Mouse (Mus musculus) hindbrain, embryonic 15.5 days (tissue): ENCODE results near the gene Gpr158. TPM values are rescaled to one million over a fixed set of nuclear protein-coding genes. Genes with fewer than 3 reads are reported as not detected.

Source experiments
- ATAC-seq: fragments of 200-750 bp; cut with Nextera tagmentation; 2 replicates; pipeline ENCODE4 v1.8.0; 2017; ENCODE audit warnings: low read depth, moderate number of reproducible peaks, moderate TSS enrichment; ENCODE audit not compliant: low FRiP score
- H3K27ac ChIP-seq: fragments of 300-500 bp; sonication (generic); replicated peaks from 2 replicates; pipeline ENCODE4 v1.5.1; 2015; ENCODE audit warnings: mild to moderate bottlenecking, inconsistent platforms
- H3K27me3 ChIP-seq: fragments of 300-500 bp; sonication (generic); 2 replicates; pipeline ENCODE4 v1.6.1; 2015; ENCODE audit warnings: control low read depth, inconsistent platforms
- H3K36me3 ChIP-seq: fragments of 300-500 bp; sonication (generic); 2 replicates; pipeline ENCODE4 v1.6.1; 2015; ENCODE audit warnings: control low read depth, inconsistent platforms
- H3K4me1 ChIP-seq: fragments of 300-500 bp; sonication (generic); replicated peaks from 2 replicates; pipeline ENCODE4 v1.6.1; 2015; ENCODE audit warnings: control low read depth, inconsistent platforms
- H3K4me2 ChIP-seq: fragments of 300-500 bp; sonication (generic); 2 replicates; pipeline ENCODE4 v1.6.1; 2015; ENCODE audit warnings: moderate library complexity, mild to moderate bottlenecking, inconsistent platforms
- H3K4me3 ChIP-seq: fragments of 300-500 bp; sonication (generic); 2 replicates; pipeline ENCODE4 v1.5.1; 2015; ENCODE audit warnings: mild to moderate bottlenecking, inconsistent platforms
- H3K9ac ChIP-seq: fragments of 300-500 bp; sonication (generic); 2 replicates; pipeline ENCODE4 v1.6.1; 2015; ENCODE audit warnings: inconsistent platforms
- H3K9me3 ChIP-seq: fragments of 300-500 bp; sonication (generic); 2 replicates; pipeline ENCODE4 v1.6.1; 2016; ENCODE audit warnings: control low read depth, inconsistent platforms
- WGBS: fragments of 180-500 bp; shearing (Covaris S2); methylation state at CpG from one replicate; pipeline ENCODE4 v1.1.7; 2015; 5-methylcytosine and 5-hydroxymethylcytosine counted together
- polyA plus RNA-seq: library from polyadenylated mRNA; unstranded; fragments of >200 nt; fragmentation: Nextera tagmentation; extraction: Ambion mirVana; gene quantifications from 2 replicates; pipeline ENCODE4 v1.2.1, GENCODE M21; 2015

The Gpr158 gene
- polyA plus RNA-seq = 3.8 and 4.1 TPM in 2 replicates

DNA sequence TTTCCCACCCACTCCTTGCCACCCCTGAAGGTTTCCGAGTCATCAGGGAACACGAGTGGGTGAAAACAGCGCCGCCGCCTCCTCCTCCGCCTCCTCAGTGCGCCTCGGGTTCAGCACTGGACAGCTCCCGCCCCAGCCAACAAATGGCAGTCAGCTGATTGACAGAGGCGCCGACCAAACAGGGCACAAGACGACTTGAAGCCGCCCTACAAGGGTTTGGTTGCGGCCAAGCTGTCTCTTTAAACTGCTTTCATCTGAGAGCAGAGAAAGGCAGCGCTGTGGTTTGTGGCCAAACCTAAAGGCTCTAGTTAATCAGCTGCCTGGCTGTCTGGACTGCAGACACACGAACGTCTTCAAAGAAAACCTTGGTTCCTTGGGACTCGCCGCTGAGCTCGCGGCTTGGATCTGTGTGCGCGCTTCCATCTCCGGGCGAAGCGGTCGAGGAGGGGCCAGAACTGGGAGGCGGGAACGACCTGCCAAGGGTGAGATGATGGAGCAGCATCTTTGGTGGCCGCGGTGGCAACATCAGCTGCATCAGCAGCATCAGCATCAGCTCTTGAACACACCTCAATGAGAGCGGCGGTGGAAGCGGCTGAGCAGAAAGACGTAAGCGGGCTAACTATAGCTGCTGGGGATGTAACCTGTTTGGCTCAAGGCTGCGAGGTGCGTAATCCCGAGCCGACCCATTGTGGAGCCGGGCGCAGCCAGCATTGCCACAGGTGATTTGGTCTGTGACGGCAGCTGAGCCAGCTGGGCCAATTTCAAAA lies at the start of gene Gpr158:
TSS of gene Gpr158 (plus strand) at position 198 of the 767 bp plus-strand sequence.
- Histone ChIP-seq H3K9me3 (no peaks in the 10 kb centered on the region), H3K4me2 (peak within 1 kb of the TSS; percentile 79), H3K9ac (peak within 1 kb of the TSS; percentile 53), H3K4me3 (peak within 1 kb of the TSS; percentile 56), H3K27me3 (no peaks in the 10 kb centered on the region), H3K36me3 (no peaks in the 10 kb centered on the region), H3K27ac (peak within 1 kb of the TSS; percentile 84), H3K4me1 (peaks cover 34% of the 10 kb centered on the region)
- peak; percentile 98 for ATAC-seq
- WGBS = 2% methylated on average over 43 of the region's 43 CpGs

DNA sequence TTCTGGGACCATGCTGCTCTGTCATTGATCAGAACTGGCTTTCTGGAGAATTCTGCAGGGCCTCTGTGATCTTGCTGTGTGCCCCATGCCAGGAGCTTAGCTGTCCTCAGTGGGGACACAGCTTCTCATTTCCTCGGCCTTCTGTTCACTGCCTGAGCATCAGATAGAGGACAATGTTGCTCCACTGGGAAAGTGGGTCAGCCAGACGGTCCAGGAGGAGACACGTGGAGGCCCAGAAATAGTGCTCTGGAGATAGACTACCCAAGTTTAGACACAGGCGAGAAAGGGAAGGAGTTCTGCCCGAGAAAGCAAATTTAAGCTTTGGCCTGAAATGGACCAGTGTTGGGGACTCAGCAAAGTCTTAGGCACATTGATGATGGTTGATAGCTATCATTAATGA lies 23.5 kb upstream of the Gpr158 start:
- ATAC-seq = no peak
- Histone ChIP-seq H3K4me3 (no peak overlapping the region), H3K9ac (no peak overlapping the region), H3K27me3 (no peaks in the 10 kb centered on the region), H3K36me3 (no peaks in the 10 kb centered on the region), H3K4me1 (no peaks in the 10 kb centered on the region), H3K27ac (no peak overlapping the region), H3K9me3 (no peaks in the 10 kb centered on the region), H3K4me2 (no peak overlapping the region)
- WGBS = 83% methylated on average over 5 of the region's 5 CpGs

DNA sequence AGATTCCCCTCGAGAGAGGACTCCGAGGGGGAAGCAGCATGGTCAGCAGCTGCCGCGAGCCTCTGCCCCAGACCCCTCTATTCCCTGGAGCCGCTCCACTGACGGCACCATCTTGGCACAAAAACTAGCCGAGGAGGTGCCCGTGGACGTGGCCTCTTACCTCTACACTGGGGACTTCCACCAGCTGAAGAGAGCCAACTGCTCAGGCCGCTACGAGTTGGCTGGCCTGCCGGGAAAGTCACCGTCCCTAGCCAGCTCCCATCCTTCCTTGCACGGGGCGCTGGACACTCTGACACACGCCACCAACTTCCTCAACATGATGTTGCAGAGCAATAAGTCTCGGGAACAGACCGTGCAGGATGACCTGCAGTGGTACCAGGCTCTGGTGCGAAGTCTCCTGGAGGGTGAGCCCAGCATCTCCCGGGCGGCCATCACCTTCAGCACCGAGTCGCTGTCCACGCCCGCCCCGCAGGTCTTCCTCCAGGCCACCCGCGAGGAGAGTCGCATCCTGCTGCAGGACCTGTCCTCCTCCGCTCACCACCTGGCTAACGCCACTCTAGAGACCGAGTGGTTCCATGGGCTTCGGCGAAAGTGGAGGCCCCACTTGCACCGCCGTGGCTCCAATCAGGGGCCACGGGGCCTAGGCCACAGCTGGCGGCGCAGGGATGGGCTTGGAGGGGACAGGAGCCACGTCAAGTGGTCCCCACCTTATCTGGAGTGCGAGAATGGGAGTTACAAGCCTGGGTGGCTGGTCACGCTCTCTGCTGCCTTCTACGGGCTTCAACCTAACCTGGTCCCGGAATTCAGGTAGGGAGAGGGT lies 1.2 kb downstream of the Gpr158 start:
- Histone ChIP-seq H3K27me3 (no peaks in the 10 kb centered on the region), H3K4me3 (peak overlapping the region; percentile 56), H3K4me1 (peaks cover 34% of the 10 kb centered on the region), H3K9me3 (no peaks in the 10 kb centered on the region), H3K36me3 (no peaks in the 10 kb centered on the region), H3K9ac (peak overlapping the region; percentile 53), H3K4me2 (peak overlapping the region; percentile 79), H3K27ac (peak overlapping the region; percentile 84; the same call in 1 of the 2 replicates)
- ATAC-seq = peak; percentile 21
- 10% methylated on average over 44 of the region's 44 CpGs for WGBS

DNA sequence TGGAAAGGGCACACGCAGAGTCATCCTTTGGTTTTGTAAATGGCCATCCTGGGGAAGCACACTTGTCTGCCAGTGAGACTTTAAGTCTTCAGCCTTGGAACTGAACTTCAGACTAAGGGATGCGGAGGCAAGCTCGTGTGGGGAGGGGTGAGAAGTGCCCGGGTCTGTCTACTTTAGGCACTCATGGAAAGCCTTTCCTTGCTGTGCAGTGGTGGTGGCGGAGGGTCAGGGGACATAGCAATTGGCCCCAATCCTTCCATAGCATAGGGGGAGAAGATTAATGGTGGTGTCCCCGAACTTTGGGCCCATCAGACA lies 1.8 kb downstream of the Gpr158 start:
- Histone ChIP-seq H3K9ac (peak overlapping the region; percentile 53), H3K4me2 (peak overlapping the region; percentile 79), H3K27me3 (no peaks in the 10 kb centered on the region), H3K27ac (no peak overlapping the region), H3K9me3 (no peaks in the 10 kb centered on the region), H3K4me3 (peak overlapping the region; percentile 56), H3K4me1 (peaks cover 34% of the 10 kb centered on the region), H3K36me3 (no peaks in the 10 kb centered on the region)
- no peak for ATAC-seq
- 55% methylated on average over 6 of the region's 6 CpGs for WGBS

DNA sequence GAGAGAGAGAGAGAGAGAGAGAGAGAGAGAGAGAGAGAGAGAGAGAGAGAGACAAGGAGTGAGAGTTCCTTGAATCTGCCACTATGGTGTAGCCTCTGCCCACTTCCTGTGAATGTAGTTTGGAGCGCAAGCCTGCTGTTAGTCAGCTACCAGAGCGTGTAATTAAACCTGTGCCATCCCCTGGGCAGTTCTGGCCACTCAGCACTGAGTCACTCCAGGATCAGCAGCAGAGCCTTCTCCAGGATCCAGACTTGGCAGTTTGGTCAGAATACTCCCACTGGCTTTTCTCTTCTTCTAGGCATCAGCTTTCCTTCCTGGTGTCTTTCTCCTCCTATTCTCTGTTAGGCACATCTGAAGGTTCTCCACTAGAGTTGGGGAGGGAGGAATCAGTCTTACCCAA lies 2.2 kb downstream of the Gpr158 start:
- Histone ChIP-seq H3K36me3 (no peaks in the 10 kb centered on the region), H3K9me3 (no peaks in the 10 kb centered on the region), H3K9ac (no peak overlapping the region), H3K4me1 (peaks cover 34% of the 10 kb centered on the region), H3K4me2 (peak overlapping the region; percentile 79), H3K27me3 (no peaks in the 10 kb centered on the region), H3K27ac (no peak overlapping the region), H3K4me3 (peak overlapping the region; percentile 56)
- ATAC-seq = no peak
- WGBS = 62% methylated on average over 2 of the region's 2 CpGs

DNA sequence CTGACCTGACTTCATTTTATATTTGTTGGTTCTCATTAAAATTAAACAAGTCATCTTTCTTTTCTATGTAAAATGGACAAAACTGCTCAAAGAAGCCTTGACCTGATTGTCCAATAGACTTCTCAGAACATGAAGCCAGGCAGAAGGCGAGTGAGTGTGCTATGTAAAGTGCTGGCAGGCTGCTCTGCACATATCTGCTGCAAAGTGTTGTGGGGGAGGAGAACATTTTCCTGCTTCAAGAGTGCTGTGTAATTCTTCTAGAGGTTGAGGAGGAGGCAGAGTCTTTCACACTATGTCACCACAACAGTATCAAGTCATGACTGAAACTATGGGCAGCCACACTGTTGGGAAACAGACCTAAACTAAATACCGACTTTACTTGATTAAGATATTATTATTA lies 12.2 kb downstream of the Gpr158 start:
- ATAC-seq = no peak
- H3K36me3 ChIP-seq = no peaks in the 10 kb centered on the region
- H3K9me3 ChIP-seq = no peaks in the 10 kb centered on the region
- 84% methylated on average over 2 of the region's 2 CpGs for WGBS
- H3K27me3 ChIP-seq = no peaks in the 10 kb centered on the region
- H3K4me3 ChIP-seq = no peak overlapping the region
- H3K4me1 ChIP-seq = no peaks in the 10 kb centered on the region
- H3K27ac ChIP-seq = no peak overlapping the region
- no peak overlapping the region for H3K4me2 ChIP-seq
- H3K9ac ChIP-seq = no peak overlapping the region

DNA sequence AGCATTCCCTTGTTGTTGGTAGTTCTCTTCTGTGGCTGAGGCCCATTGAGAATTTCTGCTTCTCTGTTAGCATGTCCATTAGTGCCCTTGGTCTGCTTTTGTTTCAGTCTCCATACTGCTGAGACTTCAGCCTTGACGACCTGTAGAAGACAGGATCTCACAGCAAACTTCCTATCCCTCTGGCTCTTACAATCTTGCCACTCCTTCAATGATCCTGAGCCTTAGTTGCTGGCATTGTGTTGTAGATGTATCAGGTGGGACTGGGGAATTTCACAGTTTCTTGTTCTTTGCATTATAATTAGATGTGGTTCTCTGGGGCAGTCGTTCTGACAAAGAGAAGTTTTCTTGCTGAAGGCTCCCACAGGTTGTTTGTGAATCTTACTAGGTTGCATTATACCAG lies 25.4 kb downstream of the Gpr158 start:
- H3K4me2 ChIP-seq = no peak overlapping the region
- no peak overlapping the region for H3K27ac ChIP-seq
- H3K4me3 ChIP-seq = no peak overlapping the region
- no peaks in the 10 kb centered on the region for H3K4me1 ChIP-seq
- no peaks in the 10 kb centered on the region for H3K36me3 ChIP-seq
- ATAC-seq = no peak
- H3K9ac ChIP-seq = no peak overlapping the region
- no peaks in the 10 kb centered on the region for H3K27me3 ChIP-seq
- 12% methylated on average over 2 of the region's 2 CpGs for WGBS
- no peaks in the 10 kb centered on the region for H3K9me3 ChIP-seq

DNA sequence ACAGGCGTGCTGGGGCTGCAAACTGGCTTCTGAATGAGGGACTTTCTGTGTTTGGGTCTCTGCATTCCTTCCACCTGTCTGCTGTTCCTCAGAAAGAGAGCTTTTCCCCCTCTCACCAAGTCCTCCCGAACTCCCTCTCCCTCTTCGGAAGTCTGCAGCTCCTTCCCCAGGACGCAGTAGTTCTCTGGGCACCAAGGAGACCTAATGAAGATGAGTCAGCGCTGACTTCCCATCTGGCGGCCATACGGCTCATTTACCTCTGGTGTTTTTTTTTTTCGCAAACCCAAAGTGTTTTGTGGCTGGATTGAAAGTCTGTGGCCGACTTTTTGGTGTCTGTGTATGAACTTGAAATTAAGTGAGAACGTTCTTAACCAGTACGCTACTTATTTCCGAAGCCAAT lies 30.0 kb downstream of the Gpr158 start:
- Histone ChIP-seq H3K9me3 (no peaks in the 10 kb centered on the region), H3K4me2 (no peak overlapping the region), H3K4me1 (no peaks in the 10 kb centered on the region), H3K4me3 (no peak overlapping the region), H3K27ac (no peak overlapping the region), H3K27me3 (no peaks in the 10 kb centered on the region), H3K36me3 (no peaks in the 10 kb centered on the region), H3K9ac (no peak overlapping the region)
- ATAC-seq = no peak
- 83% methylated on average over 12 of the region's 12 CpGs for WGBS

DNA sequence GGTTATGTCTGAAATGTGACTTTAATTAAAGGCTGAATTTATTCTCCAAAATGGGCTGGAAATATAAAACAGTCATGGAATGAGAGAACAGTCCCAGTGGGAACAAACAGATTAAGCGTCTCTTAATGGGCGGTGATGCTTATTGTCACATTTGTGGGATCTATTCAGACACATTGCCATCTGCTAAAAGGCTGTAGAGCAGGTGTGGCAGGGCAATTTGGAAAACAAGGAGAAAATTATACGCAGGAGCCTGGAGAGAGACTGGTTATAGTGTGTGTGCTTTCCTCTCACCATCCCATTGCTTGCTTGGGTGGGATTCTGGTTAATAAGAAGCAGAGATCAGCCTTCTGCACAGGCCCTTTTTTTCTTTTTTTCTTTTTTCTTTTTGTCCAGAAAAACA lies 32.3 kb downstream of the Gpr158 start:
- WGBS = 32% methylated on average over 3 of the region's 3 CpGs
- Histone ChIP-seq H3K4me2 (no peak overlapping the region), H3K4me1 (no peaks in the 10 kb centered on the region), H3K4me3 (no peak overlapping the region), H3K27me3 (no peaks in the 10 kb centered on the region), H3K9me3 (no peaks in the 10 kb centered on the region), H3K36me3 (no peaks in the 10 kb centered on the region), H3K27ac (no peak overlapping the region), H3K9ac (no peak overlapping the region)
- peak; percentile 30; the same call in 1 of the 2 replicates for ATAC-seq

DNA sequence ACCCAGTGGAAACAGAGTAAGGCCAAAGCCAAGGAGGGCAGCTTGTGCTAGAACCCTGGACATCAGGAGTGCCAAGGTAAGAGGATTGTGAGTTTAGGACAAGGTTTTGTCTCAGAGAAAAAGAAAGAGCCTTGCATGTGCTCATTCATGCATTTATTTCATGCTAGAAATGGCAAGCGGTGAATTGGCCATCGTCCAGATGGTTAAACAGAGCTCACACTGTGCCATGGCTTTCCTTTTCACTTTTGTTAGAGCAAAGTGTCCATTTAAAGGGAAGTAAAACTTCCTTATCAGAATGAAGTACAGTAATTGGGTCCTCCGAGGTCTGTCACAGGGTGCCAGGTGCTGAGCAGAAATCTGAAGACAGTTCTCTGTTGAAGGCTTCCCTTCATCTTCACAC lies 38.3 kb downstream of the Gpr158 start:
- 63% methylated on average over 3 of the region's 3 CpGs for WGBS
- no peak overlapping the region for H3K4me3 ChIP-seq
- no peaks in the 10 kb centered on the region for H3K27me3 ChIP-seq
- no peaks in the 10 kb centered on the region for H3K36me3 ChIP-seq
- H3K4me2 ChIP-seq = no peak overlapping the region
- ATAC-seq = no peak
- H3K27ac ChIP-seq = no peak overlapping the region
- no peaks in the 10 kb centered on the region for H3K9me3 ChIP-seq
- H3K9ac ChIP-seq = no peak overlapping the region
- H3K4me1 ChIP-seq = no peaks in the 10 kb centered on the region; the same call in 1 of the 2 replicates

DNA sequence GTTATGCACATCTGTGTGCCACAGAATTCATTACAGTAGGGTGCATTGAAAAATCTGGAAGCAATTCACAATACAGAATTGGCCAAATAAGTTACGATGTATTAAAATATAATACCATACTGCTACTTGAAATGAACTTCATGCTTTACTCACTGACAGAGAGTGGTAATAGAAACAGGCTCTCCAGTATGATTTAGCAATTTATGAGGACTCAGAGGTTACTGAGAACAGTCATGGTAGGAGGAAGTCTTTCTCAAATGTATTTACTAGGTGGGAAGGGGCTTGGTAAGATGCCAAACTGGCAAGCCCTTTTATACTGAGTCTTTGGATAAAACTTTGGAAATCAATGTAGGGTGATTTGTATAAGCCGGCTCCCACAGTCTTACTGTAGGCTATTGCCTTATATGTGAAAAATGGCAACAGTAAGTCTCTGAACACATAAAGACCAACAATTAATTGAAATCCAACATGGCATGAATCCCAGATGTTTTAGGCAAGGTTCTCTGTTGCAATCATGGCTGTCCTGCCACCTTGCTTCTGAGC lies 40.2 kb downstream of the Gpr158 start:
- no peak overlapping the region for H3K9ac ChIP-seq
- no peaks in the 10 kb centered on the region for H3K9me3 ChIP-seq
- no peak overlapping the region for H3K27ac ChIP-seq
- no peak for ATAC-seq
- H3K27me3 ChIP-seq = no peaks in the 10 kb centered on the region
- no peak overlapping the region for H3K4me3 ChIP-seq
- H3K4me2 ChIP-seq = no peak overlapping the region
- no peaks in the 10 kb centered on the region for H3K36me3 ChIP-seq
- WGBS = 81% methylated on average over 2 of the region's 2 CpGs
- no peaks in the 10 kb centered on the region; the same call in 1 of the 2 replicates for H3K4me1 ChIP-seq

DNA sequence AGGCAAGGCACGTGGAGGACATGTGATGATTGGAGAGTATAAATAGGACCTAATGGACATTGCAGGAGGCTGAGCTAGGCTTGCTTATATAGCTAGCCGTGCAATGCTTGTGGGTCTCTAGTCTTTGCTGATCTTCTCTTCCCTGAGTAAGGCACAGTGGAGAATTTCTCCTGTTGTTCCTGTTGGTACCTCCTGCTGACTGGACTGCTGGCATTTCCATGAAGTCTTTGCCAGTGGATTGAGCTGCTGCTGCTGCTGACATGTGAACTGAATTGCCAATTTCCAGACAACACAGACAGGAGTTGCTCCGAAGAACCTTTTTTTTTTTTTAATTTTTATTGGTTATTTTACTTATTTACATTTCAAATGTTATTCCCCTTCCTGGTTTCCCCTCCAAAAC lies 41.5 kb downstream of the Gpr158 start:
- Histone ChIP-seq H3K27ac (no peak overlapping the region), H3K4me2 (no peak overlapping the region), H3K36me3 (no peaks in the 10 kb centered on the region), H3K9me3 (no peaks in the 10 kb centered on the region), H3K4me1 (no peaks in the 10 kb centered on the region; the same call in 1 of the 2 replicates), H3K4me3 (no peak overlapping the region), H3K9ac (no peak overlapping the region), H3K27me3 (no peaks in the 10 kb centered on the region)
- 77% methylated on average over 3 of the region's 3 CpGs for WGBS
- no peak for ATAC-seq
